Mouse (Mus musculus) E14TG2a.4 (cell line): Measurements from ENCODE around the gene Pigv.

ENCODE experiments used
- H3K27me3 ChIP-seq: 2 replicates; pipeline ENCODE4 v1.6.1; 2014; ENCODE audit warnings: low read length, control low read depth; ENCODE audit not compliant: insufficient read depth
- H3K36me3 ChIP-seq: 2 replicates; pipeline ENCODE4 v1.6.1; 2014; ENCODE audit warnings: low read length, control low read depth; ENCODE audit not compliant: insufficient read depth
- H3K4me1 ChIP-seq: replicated peaks from 2 replicates; pipeline ENCODE4 v1.6.1; 2014; ENCODE audit warnings: low read depth, low read length, control low read depth
- H3K4me3 ChIP-seq: replicated peaks from 2 replicates; pipeline ENCODE4 v1.5.1; 2014; ENCODE audit warnings: mild to moderate bottlenecking, low read length
- H3K9me3 ChIP-seq: 2 replicates; pipeline ENCODE4 v1.6.1; 2014; ENCODE audit warnings: low read length, control low read depth
- CTCF ChIP-seq: conservative IDR thresholded peaks from 2 replicates; pipeline ENCODE4 v1.5.1; 2014; ENCODE audit warnings: low read length
- NANOG ChIP-seq: IDR thresholded peaks from 2 replicates; pipeline ENCODE4 v1.6.1; 2014; ENCODE audit warnings: borderline replicate concordance, low read length, mixed read lengths
- POU5F1 ChIP-seq: IDR thresholded peaks from 2 replicates; pipeline ENCODE4 v1.6.1; 2014; ENCODE audit warnings: low read length, borderline replicate concordance

Gene Pigv

DNA sequence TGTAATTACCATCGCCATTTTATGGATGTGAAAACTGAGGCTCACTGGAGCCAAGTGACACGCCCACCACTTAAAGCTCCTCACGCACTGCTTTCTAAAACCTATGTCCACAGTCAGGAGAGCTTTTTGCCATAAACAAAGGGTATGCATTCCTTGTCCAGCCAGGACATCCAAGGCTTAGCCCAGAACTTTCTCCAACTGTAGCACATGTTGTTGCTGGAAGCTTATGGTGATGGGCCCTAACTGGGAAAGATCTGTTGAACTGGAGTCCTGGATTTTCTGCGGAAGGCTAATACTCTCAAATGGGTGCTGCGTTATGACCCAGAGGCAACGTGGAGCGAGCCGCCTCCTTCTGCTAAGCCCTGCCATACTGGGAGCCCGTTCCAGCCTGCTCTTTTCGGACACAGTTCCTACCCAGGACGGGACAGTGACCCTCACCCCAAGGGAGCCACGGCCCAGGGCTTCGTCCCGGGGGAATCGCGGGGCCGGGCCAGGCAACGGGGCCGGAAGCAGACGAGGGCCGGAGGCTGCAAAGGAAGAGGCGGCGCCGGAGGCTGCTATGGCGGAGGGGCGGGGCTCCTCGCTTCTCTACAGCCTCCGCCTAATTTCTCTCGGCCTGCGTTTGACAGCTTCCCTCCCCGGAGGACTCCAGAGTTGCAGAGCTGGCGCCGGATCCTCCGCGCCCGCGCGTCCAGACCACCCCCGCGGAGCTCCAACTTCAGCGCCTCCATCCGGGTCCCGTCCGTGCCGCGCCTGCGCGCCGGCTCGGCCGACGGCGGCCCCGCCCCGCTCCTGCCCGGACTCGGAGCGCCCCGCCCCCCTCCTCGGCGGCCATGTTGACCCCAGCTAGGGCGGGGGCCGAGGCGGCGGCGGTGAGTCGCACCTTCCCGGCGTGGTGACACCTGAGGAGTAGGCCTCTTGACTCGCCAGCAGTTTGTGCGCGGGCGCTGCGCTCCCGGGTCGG lies at the start of gene Pigv:
Gene Pigv, minus strand, starts transcription at position 767 of the 964 bp plus-strand sequence.
- Histone ChIP-seq H3K9me3 (no peaks in the 10 kb centered on the region), H3K4me3 (peak within 1 kb of the TSS; percentile 95), H3K4me1 (peaks cover 85% of the 10 kb centered on the region), H3K36me3 (peaks cover 38% of the 10 kb centered on the region), H3K27me3 (no peaks in the 10 kb centered on the region)
- TF ChIP-seq NANOG (no peak), CTCF (no peak)

DNA sequence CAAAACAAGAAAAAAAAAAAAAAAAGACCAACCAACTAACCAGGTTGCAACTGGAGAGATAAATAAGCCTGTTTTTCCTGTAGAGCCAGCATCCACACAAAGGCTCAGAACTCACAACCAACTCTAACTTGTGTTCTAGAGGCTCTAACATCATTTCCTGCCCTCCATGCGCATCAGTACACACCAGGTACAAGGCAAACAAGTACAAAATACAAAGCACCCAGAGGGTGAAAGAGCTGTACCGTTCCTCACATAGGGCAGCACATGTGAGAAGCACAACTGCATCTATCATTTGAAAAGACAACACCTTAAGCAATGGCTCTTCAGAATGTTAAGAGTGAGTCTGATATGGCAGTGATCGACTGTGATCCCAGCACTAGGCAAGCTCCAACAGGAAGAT lies 47.3 kb upstream of the Pigv start:
- no peak overlapping the region for H3K4me3 ChIP-seq
- H3K27me3 ChIP-seq, result no peaks in the 10 kb centered on the region
- peaks cover 92% of the 10 kb centered on the region for H3K4me1 ChIP-seq
- peaks cover 99% of the 10 kb centered on the region for H3K36me3 ChIP-seq
- no peak for TF ChIP-seq NANOG
- no peak for TF ChIP-seq CTCF
- no peak for TF ChIP-seq POU5F1
- H3K9me3 ChIP-seq, result no peaks in the 10 kb centered on the region

DNA sequence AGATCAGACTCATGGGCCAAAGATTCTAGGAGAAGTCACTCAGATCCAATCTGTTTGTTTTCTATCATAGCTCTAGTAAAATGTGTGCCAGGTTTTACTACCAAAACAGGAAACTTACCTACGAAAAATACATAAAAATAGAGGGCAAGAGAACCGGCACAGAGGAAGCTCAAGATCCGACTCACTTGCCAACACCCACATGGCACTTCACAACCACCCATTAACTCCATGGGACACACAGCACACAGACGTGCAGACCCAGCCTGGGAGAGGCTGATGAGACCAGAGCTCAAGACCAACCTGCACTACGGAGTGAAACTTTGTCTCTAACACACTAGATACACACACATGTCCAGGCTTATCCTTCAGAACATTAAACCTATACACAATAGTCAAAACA lies 40.3 kb upstream of the Pigv start:
- Histone ChIP-seq H3K36me3 (peaks cover 99% of the 10 kb centered on the region), H3K9me3 (no peaks in the 10 kb centered on the region), H3K4me1 (peaks cover 97% of the 10 kb centered on the region), H3K27me3 (no peaks in the 10 kb centered on the region), H3K4me3 (no peak overlapping the region)
- TF ChIP-seq CTCF, result no peak
- TF ChIP-seq NANOG, result no peak
- no peak for TF ChIP-seq POU5F1

DNA sequence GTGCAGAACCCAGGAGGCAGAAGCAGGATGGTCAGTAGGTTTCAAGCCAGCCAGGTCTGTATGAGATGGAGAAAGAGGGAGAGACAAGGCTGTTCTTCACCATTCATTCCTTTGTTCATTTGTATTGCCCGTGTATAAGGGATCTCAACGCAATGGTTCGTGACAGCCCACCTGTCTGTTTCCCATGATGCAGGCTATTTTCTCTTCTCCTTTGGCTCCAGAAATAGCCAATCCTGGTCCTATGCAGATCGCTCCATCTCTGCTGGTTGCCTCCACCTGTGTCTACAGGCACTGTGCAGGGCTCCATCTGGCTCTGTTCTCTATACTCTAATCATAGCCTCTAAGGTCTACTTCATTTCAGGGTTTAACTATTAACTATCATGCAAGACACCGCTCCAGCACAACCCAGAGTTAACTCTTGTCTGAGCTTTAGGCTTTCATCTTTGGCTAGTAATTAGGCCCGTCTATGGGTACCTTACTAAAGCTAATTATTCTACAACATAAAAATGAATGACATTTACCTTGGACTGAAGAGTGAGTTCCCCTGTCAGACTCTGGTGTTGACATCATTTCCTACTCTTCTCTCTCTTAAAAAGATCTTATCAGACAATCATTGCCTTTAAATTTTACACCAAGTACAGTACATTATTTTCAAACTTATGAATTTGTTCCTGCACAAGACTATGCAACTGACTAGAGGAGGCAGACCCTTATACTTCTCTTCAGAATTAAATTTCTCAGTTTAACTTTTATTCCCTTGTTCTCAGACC lies 39.0 kb upstream of the Pigv start:
- Histone ChIP-seq H3K4me1 (peaks cover 97% of the 10 kb centered on the region), H3K36me3 (peaks cover 99% of the 10 kb centered on the region), H3K4me3 (no peak overlapping the region), H3K27me3 (no peaks in the 10 kb centered on the region), H3K9me3 (no peaks in the 10 kb centered on the region)
- TF ChIP-seq POU5F1 (no peak), CTCF (no peak), NANOG (no peak)

DNA sequence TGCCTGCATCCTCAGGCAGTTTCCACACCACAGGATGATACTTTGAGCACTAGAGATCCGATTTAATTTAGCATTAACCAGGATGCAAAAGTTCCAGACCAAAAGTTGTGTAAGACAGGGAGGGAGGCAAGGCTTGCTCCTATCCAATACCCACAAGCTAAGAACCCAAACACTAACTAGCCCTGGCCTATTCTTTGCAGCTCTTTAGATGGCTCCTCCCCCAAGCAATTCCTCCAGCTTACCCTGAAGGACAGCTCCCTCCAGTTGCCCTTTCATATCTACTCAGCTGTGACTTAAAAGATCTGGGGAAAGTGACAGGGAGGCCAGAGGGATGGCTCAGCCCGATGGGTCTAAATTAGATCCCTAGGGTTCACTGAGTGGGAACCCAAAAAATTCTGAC lies 36.9 kb upstream of the Pigv start:
- no peak for TF ChIP-seq POU5F1
- TF ChIP-seq NANOG, result no peak
- no peak for TF ChIP-seq CTCF
- Histone ChIP-seq H3K27me3 (no peaks in the 10 kb centered on the region), H3K4me3 (no peak overlapping the region), H3K9me3 (no peaks in the 10 kb centered on the region), H3K4me1 (peaks cover 97% of the 10 kb centered on the region), H3K36me3 (peaks cover 97% of the 10 kb centered on the region)

DNA sequence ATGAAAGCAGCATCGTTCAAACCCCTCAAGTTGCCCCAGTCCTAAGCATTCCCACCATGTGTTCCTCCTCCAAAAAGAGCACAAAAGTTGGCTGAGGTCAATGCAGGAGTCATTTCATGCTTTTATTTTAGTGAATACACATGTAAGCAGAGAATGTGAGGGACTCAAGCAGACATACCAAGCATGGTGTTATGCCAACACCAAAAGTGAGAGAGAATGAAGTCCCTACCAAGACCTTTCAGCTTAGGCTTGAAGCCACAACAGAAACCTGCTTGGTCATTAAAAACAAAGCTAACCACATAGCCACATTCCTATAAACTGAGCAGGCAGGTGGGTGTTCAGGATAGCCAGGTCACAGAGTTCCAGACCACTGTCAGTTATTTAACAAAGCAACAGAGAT lies 35.0 kb upstream of the Pigv start:
- Histone ChIP-seq H3K4me3 (peak overlapping the region; percentile 32; the same call in 1 of the 2 replicates), H3K36me3 (peaks cover 97% of the 10 kb centered on the region), H3K9me3 (no peaks in the 10 kb centered on the region), H3K4me1 (peaks cover 97% of the 10 kb centered on the region), H3K27me3 (no peaks in the 10 kb centered on the region)
- TF ChIP-seq POU5F1 (no peak), NANOG (no peak), CTCF (no peak)

DNA sequence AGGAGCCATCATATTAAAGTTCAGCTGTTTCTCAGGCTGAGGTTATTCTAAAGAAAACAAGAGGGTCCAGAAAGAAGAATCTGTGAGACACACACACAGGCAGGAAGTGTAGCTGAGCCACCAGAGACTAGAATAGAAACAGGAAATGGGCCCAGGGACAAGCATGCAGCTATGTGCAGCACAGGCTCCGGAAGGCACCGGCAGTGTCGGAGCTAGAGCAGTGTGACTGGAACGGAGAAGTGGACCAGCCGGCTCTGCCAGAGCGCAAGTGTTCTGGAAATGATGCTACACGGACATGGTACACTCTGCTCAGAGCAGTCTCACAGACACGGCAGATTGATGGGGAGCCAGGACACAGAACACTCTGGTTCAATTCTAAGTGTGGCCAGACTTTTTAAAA lies 34.5 kb upstream of the Pigv start:
- Histone ChIP-seq H3K36me3 (peaks cover 97% of the 10 kb centered on the region), H3K27me3 (no peaks in the 10 kb centered on the region), H3K4me1 (peaks cover 97% of the 10 kb centered on the region), H3K4me3 (peak overlapping the region; percentile 32), H3K9me3 (no peaks in the 10 kb centered on the region)
- no peak for TF ChIP-seq POU5F1
- TF ChIP-seq CTCF, result no peak
- TF ChIP-seq NANOG, result no peak

DNA sequence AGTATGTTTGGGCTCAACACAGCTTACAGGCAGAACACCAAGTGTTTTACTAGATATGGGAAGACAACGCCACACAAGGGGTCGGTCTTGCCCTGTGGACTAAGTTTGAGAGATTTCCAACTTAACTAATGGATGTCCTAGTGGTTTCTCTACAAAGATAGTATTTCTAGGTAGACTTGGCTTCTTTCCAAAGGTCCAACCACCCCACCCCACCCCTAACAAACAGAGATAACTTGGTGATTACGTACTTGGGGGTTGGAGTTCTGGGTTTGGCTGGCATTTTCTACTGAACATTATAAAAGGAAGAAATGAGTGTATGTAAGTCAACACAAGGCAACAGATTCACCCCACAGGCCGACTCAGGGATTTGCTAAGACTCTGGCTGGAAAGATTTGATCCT lies 32.6 kb upstream of the Pigv start:
- no peak overlapping the region for H3K4me3 ChIP-seq
- no peaks in the 10 kb centered on the region for H3K27me3 ChIP-seq
- H3K36me3 ChIP-seq, result peaks cover 97% of the 10 kb centered on the region
- H3K4me1 ChIP-seq, result peaks cover 96% of the 10 kb centered on the region
- TF ChIP-seq POU5F1 (no peak), NANOG (no peak), CTCF (no peak)
- no peaks in the 10 kb centered on the region for H3K9me3 ChIP-seq
